Mouse (Mus musculus) bone marrow, adult 2 months (tissue): ENCODE data around the gene Cntnap2.

Experiments used
- CTCF ChIP-seq: fragments of 200-500 bp; IDR thresholded peaks from 2 replicates; pipeline ENCODE4 v1.5.1; 2011; ENCODE audit warnings: low read length, control low read depth; ENCODE audit not compliant: control insufficient read depth, insufficient read depth
- POLR2A ChIP-seq: fragments of 200-500 bp; IDR thresholded peaks from 2 replicates; pipeline ENCODE4 v1.6.1; 2011; ENCODE audit warnings: low read depth, mild to moderate bottlenecking, control low read depth, low read length, borderline replicate concordance; ENCODE audit not compliant: control insufficient read depth

- TF ChIP-seq CTCF, result no peak
- TF ChIP-seq POLR2A, result no peak
Observed at GRCm38 (mm10) chr6:47014886-47015586, 1955.9 kb downstream of the Cntnap2 start.
